In genomic region chr5:90652724-90653123, GRCm38 (mm10) we compare ENCODE assay signal across 8 mouse cellular contexts. TPM values are rescaled to one million over a fixed set of nuclear protein-coding genes. Genes with fewer than 3 reads are reported as not detected.
DNase-seq lines count a peak whose midpoint lies in the region; ATAC-seq and TF ChIP-seq lines count a peak whose summit lies in the region.

No protein-coding gene starts in this region.

- TF ChIP-seq CTCF in forebrain, postnatal 0 days (IDR thresholded peaks at IDR 0.05; ENCODE audit: low read depth) = peak; percentile 90
- TF ChIP-seq CTCF in lung, postnatal 0 days (IDR thresholded peaks at IDR 0.05) = peak; percentile 89

- ATAC-seq in cerebellum, adult (ENCODE audit: insufficient number of reproducible peaks, low FRiP score, low TSS enrichment) = 0 out of 2 replicates have a peak, but pooled peaks have one; percentile 21
- peak; percentile 78 for ATAC-seq in forebrain, postnatal 0 days
- ATAC-seq in lung, postnatal 0 days = peak; percentile 38; the same call in 1 of the 2 replicates

- no peak overlapping the region for H3K27ac ChIP-seq in forebrain, postnatal 0 days (ENCODE audit: low read depth, low read length)
- H3K27ac ChIP-seq in lung, postnatal 0 days (ENCODE audit: low read length) = no peak overlapping the region

- WGBS in forebrain, postnatal 0 days = 8% methylated on average over 3 of the region's 3 CpGs
- WGBS in lung, postnatal 0 days = 2% methylated on average over 3 of the region's 3 CpGs

- no peak for TF ChIP-seq EP300 in lung, postnatal 0 days (IDR thresholded peaks at IDR 0.05)

- no peaks in the 10 kb centered on the region for H3K9me3 ChIP-seq in forebrain, postnatal 0 days (ENCODE audit: low read length)
- no peaks in the 10 kb centered on the region for H3K9me3 ChIP-seq in lung, postnatal 0 days (ENCODE audit: low read length)

- H3K4me2 ChIP-seq in forebrain, postnatal 0 days (ENCODE audit: low read depth) = no peak overlapping the region
- H3K4me2 ChIP-seq in lung, postnatal 0 days (replicated peaks; ENCODE audit: low read depth, low read length) = no peak overlapping the region

- H3K4me3 ChIP-seq in forebrain, postnatal 0 days (ENCODE audit: low read depth, low read length) = no peak overlapping the region
- no peak overlapping the region for H3K4me3 ChIP-seq in lung, postnatal 0 days (ENCODE audit: low read depth, low read length)

- H3K9ac ChIP-seq in forebrain, postnatal 0 days = no peak overlapping the region
- no peak overlapping the region for H3K9ac ChIP-seq in lung, postnatal 0 days (replicated peaks; ENCODE audit: low read depth)

- no peaks in the 10 kb centered on the region for H3K36me3 ChIP-seq in forebrain, postnatal 0 days (ENCODE audit: insufficient read depth)
- H3K36me3 ChIP-seq in lung, postnatal 0 days (ENCODE audit: insufficient read depth, low read length) = no peaks in the 10 kb centered on the region

- H3K4me1 ChIP-seq in forebrain, postnatal 0 days (ENCODE audit: insufficient read depth) = no peaks in the 10 kb centered on the region
- H3K4me1 ChIP-seq in lung, postnatal 0 days (ENCODE audit: insufficient read depth, low read depth, low read length) = no peaks in the 10 kb centered on the region

- peak; percentile 47 for DNase-seq in adrenal gland, adult 2 months
- DNase-seq in adrenal gland, adult 8-10 months = no peak
- DNase-seq in CD4-positive, CD25-positive, alpha-beta regulatory T cell, adult 2 months (ENCODE audit: low read depth, low spot score) = peak; percentile 56
- peak; percentile 82 for DNase-seq in forebrain, postnatal 0 days
- peak; percentile 67 for DNase-seq in kidney, postnatal 10 days
- DNase-seq in lung, postnatal 0 days (ENCODE audit: low spot score) = peak; percentile 78
- peak; percentile 46 for DNase-seq in retina, postnatal 7 days (ENCODE audit: low read depth, low spot score)

- H3K27me3 ChIP-seq in forebrain, postnatal 0 days (ENCODE audit: insufficient read depth, low read length) = no peaks in the 10 kb centered on the region
- H3K27me3 ChIP-seq in lung, postnatal 0 days (replicated peaks; ENCODE audit: insufficient read depth, low read length) = no peaks in the 10 kb centered on the region; the same call in 1 of the 2 replicates

RNA-seq across cellular contexts. Expression of gene Rassf6, which starts 12.3 kb away (rescaled TPM):
- total RNA-seq in adrenal gland, adult 2 months (2021) = 1 to 10 TPM; 2.8 to 3.4 TPM
- polyA plus RNA-seq in adrenal gland, adult 2 months (2012; rRNA removed) = 0.33 TPM in 1 of 2 replicates, not detected in the other
- total RNA-seq in adrenal gland, adult 8-10 months (2022) = 1 to 10 TPM in 3 of 4 experiments, under 1 TPM in 1; 0.46 to 2.0 (median 1.7) TPM
- 0.76 and 1.5 TPM in 2 replicates for total RNA-seq in forebrain, postnatal 0 days (2014; rRNA removed)
- 0.68 and 1.2 TPM in 2 replicates for polyA plus RNA-seq in forebrain, postnatal 0 days (2015; fragmentation: Nextera tagmentation; extraction: Ambion mirVana)
- polyA plus RNA-seq in lung, postnatal 0 days (2015; fragmentation: Nextera tagmentation; extraction: Ambion mirVana) = 6.8 and 8.6 TPM in 2 replicates

Comparison
In these comparisons a context has a peak if more than half of its experiments do, and no peak if none do; other contexts are left out.
1. ATAC-seq: peak in every context shown above with its lines; median percentile 78 in forebrain, postnatal 0 days; 38 in lung, postnatal 0 days; 21 in cerebellum, adult.